Mouse (Mus musculus): ENCODE data around the gene Mpp3. TPM values are rescaled to one million over a fixed set of nuclear protein-coding genes. Genes with fewer than 3 reads are reported as not detected.

Mpp3 gene
- total RNA-seq, 2 experiments from 2014 or later = 5.3 to 17.3 TPM

DNA sequence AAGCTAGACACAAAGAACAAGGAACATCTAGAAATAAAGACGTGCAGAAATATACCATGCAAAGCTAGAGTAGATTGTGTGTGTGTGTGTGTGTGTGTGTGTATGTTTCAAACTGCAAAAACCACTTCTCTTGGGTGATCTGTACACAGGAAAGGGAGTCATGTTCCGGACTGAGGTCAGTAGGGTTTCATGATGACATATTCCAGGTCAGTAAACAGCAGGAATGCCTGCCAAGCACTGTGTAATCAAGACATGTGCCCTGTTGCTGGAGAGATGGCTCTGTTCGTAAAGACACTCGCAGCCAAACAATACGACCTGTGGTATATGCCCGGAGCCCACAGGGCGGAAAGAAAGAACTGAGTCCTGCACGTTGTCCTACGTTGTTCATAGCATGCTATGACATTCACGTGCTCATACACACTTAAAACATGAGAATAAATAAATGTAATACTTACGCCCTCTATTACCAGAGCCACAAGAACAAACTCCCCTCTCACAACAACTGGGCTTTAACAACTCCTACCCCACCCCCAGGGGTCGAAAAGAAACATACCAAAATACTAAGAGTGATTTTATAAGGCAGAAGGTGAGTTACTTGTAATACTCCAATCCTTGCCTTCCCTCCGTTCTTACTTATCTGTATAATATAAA, 11.4 kb upstream of the Mpp3 start:
- DNase-seq = no peak

DNA sequence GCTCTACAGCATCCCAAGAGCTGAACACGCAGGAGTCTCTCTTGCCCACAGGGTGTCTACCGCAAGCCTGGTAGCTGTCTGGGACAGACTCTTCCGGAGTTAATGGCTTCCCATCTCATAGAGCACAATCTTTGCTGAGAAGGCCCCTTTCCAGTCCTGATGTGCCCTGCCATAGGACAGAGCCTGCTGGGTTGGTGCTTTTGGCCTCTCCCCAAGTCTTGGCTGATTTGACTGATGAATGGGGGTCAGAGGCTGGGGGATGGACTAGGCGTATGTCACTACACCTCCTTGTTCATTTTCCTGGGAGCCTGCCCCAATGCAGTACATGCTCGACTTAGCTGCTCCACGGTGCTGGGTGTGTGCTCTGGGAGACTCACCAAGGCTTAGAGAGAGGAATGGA, 9.5 kb upstream of the Mpp3 start:
- no peak for DNase-seq

DNA sequence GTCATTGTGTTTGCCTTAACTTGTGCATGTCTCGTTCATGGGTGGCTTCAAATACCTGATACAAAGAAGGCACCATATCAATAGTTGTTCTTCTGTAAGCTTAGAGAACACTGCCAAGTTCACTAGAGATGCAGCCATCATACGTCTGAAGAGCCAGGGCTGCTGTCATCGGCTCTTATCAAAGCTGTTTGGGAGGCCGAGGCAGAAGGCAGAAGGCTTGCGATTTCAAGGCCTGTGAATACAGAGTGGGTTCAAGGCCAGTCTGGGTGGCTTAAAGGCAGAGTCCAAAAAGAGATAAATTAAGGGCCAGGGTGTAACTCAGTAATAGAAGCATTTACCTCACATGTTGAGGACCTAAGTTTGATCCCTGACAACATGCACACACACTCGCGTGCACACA, 8.1 kb upstream of the Mpp3 start:
- no peak for DNase-seq

DNA sequence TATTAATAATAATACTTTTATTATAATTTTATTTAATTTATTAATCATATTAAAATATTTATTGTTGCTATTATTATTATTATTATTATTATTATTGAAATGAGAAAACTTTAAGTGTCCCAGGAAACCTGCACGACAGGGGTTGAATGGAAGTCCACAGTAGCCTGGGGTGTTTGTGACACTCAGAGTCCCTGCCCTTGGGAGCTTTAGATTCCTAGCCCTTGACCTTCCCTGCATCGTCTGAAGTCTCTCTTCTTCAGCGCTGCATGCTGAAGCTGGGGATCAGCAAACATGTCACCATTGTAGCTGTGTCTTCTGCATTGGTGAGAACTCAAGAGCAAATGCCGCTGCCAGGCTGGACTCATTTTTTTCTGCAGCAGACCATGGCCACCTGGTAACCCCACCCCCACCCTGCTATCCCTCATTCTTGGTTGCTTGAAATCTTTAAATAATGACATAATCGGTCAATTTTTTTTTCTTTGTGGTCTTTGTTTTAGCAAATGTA, 7.2 kb upstream of the Mpp3 start:
- DNase-seq = no peak

DNA sequence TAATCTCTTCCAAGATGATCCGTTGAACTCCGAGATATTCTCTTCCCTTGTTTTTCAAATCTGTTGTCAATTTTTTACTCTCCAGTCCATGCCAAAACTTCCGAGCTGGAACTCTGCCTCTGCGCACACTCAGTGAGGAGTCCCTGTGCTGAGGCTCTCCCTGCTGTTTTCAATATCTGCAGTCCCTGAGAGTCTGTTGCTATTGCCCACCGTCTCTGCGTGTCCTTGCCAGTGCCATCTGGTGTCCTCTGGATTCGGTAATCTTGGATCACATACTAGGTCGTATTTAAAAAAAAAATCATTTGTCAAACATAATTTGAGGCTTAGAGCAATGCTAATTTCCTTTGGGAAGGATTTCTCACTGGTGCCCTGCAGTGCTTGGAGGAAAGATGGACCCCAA, 6.6 kb upstream of the Mpp3 start:
- DNase-seq = no peak

DNA sequence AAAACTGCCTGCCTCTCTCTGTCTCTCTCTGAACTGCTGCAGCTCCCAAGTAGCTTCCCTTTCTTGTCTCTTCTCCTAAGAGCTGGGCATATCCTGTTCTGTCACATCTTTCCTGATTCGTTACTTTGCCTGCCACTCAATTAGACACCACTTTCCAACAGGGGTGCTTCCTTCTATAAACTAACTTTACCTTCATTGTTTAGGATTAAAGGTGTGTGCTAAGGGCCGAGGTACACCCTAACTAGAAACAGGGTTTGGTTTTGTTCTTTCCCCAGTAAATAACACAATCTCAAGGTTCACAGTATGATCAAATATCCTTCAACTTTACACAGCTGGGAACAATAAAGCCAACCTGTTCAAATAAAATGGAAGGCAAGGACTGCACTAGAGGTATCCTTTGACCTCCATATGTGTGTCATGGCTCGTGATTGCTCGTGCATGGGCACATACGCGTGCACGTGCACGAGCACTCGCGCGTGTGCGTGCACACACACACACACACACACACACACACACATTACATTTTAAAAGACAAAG, 4.9 kb upstream of the Mpp3 start:
- no peak for DNase-seq

DNA sequence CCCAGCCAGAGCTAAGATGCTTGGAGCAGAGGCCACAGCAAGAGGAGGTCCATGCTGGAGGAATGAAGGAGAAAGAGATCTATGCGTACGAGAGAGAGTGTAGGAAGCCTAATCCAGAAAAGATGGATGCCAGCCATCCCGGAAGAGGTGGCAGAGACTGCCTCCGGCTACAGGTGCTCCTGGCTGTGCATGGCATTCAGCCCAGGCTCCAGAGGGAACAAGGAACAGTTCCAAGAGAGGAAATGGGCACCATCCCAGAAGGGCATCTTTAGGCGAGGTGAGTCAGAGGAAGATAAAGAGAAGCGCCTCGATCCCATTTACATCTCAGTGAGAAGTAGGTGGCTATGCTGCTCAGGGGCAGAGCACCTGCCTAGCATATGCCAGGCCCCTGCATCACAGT, 2.9 kb upstream of the Mpp3 start:
- DNase-seq = no peak

DNA sequence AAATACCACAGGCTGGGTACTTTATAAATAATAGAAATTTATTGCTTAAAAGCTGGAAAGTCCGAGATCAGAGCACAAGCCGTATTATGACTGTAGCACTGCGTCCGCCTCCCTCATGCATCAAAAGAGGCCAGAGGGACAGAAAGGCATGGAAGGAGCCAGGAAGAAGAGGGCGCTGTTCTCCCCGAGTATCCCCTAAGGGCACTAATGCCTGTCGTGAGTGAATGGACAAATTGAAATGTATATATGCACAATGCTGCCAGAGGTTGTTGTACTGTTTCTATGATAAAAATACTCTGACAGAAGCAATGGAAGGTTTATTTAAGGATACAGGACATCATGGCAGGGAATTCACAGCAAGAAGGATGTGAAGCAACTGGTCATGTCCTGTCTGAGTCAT, 1.7 kb upstream of the Mpp3 start:
- no peak for DNase-seq

DNA sequence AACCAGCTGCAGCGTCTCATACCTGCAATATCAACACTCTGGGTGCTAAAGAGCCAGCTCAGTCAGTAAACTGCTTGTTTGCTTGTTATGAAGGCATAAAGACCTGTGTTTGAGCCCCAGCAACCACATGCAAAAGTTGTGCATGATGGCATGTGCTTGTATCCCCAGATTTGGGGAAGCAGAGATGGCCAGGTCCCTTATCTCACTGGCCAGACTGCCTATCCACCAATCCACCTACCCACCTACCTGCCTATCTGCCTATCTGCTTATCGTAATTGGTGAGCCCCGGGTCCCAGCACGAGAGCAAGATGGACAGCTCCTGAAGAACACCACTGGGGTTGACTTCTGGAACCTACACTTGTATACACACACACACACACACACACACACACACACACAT, 1.0 kb upstream of the Mpp3 start:
- no peak for DNase-seq

DNA sequence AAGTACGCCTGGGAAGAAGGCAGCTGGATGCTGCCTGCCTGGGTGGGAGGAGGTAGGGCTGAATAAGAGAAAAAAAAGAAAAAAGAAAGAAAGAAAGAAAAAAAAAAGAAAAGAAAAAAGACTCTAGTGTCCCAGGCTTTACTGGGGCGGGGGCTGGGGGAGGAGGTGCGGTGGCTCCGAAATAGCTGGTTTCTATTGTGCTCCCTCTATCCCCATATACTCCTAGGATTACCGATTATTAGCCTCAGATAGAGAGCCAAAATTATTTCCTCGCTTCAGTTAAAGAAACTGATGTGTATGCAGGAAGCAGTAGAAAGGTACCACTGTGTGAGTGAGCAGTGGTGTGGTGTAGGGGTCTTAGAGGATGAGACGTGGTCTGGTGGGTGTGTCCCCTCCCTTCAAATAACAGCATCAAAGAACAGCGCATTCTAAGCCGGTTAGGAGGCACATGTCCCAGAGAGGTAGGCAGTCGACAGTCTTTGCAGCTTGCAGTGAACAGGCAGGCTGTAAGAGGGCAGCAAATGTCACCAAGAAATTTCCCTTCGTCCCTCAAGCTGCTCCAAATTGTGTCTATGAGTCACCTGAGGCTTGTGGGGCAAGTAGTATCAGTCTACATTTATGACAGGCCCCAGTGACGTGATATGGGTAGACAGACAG, 772 bp downstream of the Mpp3 start:
- DNase-seq = no peak

DNA sequence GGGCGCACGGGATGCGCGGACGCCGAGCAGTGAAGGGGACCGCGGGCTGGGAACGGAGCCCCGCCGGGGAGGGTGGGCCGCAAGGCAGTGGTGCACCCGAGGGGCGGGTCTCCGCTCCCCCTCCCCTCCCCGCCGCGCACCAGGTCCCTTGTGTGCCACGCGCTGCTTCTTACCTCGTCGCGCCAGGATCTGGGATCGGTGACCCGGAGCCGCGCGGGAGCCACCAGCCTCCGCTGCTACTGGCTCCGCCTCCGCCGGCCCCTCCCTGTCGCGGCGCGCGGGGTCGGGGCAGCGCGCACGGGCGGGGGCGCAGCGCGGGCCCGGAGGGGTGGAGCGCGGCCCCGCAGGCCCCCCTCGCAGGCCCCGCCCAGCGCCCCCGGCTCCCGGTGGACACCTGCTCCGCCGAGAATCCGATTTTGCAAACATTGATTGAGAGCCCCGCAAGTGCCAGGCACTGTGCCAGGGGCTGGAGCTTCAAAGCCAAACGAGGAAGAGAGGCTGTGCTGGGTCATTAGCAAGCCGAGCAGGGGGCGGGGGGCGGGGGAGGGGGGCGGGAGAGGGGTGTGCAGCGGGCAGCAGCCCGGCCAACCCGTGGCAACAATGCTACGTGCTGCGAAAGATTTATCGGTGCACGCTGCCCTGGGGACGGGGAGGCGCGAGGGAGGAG, 1.4 kb downstream of the Mpp3 start:
- DNase-seq = peak; percentile 81 to 90

DNA sequence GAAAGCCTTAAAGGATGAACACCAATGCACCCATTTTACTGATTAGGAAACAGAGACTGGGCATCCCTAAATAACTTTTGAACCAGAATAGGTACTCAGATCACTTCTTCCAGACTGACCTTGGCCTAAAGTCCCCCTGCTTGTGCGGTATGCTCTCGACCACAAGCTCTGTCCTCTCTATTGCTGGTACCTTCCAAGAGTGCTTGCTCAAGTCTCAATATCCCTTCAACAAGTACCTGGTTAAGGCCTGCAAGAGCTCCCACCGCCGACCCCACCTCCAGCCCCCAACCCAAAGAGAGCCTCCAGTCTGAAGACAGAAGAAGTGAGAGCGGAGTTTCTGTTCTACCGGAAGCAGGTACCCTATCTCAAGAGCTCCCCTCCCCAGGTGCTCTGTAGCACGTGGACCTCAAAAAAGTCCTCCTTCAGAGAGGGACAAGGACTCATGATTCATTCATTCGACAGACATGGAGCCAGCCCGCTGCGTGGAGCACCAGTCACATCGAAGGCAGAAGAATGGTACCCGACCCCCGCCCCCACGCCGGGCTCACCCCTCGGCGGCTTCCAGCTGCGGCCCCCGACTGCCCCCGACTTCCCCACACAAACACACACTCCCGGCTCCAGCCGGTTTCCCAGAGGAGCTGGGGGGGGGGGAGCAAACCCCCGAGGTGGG, 2.1 kb downstream of the Mpp3 start:
- DNase-seq = peak; percentile 36 to 60

DNA sequence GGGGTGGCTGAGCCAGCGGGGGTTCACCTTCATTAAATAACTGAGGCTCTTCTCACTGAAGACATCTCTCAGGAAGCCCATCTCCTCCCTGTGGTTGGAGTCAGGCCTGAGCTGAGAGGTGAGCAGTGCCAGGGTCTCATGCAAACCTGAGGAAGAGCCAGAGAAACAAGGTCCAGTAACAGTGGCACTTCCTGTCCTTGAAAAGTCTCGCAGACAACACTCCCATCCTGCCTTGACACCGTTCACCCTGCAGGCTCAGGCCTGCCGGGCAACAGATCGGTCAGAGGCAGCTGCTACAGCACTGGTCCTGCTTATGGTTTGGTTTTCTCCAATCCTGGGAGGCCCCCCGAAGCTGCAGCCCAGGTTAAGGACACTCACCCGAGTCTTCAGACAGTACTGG, 2.9 kb downstream of the Mpp3 start:
- no peak for DNase-seq

DNA sequence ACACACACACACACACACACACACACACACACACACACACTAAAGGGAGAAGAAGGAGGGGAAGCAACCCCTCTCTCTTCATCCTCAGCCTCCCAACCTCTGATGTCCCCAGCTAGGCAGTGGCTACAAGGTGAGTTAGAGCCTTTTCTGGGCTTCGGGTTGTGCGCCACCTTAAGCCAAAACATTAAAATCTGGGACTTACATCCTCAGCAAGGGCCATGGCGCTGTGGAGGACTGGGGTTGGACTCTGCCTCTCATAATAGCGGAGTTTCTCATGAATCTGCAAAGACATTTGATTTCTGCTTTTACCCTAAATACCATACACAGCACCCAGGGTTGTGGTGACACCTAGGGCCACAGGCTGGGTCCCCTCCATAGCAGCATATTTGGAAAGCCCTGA, 3.4 kb downstream of the Mpp3 start:
- no peak for DNase-seq

DNA sequence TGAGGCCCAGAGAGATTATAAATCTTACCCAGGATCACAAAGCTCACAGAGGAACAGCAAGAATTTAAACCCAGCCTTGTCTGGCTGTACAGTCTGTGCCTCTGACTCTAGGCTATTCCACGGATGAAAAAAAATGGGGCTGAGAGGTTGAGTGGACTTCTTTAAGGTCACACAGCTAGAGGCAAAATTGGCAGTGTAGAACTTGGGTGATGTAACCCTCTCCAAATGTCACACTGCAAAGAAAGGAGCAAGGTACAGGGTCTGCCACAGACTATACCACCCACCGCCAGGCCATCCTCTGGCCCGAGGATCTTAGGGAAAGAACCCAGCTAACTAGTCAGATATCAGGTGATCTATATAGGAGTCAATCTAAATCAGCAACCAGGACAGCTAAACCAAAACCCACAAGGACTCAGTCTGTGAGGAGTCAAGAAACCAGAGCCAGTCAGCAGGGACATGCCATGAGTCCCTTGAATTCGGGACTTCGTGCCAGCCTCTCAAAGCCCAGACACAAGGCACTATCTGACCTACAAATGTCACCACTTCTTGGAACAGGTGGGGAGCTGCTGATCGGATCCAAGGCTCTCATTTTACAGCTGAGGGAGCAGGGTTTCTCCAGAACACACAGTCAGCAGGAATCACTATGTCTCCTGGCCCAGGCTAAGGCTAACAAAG, 4.0 kb downstream of the Mpp3 start:
- no peak for DNase-seq

DNA sequence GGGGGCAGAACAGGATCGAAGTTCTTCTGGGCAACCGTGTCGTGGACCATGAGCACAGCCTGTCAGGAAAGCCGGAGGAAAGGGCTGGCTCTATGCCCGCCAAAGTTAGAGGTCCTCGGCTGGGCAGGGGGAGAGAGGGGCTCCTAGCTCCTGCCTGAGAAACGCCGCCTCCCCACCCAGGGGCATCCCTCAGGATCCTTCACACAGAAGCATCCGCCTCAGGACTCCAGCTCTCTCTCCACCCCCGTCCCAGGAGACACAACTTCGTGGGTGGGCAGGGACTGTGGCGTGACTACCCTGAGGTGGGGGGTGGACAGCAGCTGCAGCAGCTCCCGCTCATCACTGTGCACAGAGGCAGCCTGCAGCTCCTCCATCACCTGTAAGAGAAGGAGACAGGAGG, 4.9 kb downstream of the Mpp3 start:
- DNase-seq = no peak

DNA sequence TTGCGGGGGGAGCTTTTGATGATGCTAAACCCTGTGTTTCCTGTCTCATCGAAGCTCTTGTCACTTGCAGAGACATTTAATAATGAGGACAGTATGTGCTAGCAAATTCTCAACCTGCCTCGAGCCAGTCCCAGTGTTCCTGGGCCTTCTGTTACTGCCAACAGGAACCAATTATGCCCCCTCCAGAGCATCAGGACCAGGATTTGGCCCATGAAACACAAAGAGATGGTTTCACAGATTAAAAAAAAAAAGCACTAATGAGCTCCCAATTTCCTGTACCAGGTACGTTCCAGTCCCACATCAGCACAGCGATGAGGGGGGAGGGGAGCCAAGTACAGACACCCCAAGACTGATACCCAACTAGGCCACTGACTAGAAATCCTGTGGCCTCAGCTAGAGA, 7.1 kb downstream of the Mpp3 start:
- DNase-seq = no peak

DNA sequence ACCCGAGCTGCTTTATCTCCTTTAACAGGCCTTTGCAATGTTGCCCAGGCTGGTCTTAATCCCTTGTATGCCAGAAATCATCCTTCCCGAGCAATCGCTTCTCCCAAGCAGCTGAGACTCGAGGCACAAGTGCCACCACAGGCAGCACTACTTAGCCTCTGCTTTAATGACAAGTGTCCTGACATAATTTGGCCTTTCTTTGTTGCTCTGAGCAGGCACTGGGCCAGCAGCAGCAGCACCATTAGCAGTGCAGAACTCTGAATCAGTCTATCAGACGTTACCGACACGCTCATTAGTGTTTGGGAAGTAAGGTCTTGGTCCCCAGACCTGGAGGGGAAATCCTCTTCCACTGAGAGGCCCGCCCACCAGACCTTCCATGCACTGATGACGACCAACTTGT, 8.5 kb downstream of the Mpp3 start:
- no peak for DNase-seq

DNA sequence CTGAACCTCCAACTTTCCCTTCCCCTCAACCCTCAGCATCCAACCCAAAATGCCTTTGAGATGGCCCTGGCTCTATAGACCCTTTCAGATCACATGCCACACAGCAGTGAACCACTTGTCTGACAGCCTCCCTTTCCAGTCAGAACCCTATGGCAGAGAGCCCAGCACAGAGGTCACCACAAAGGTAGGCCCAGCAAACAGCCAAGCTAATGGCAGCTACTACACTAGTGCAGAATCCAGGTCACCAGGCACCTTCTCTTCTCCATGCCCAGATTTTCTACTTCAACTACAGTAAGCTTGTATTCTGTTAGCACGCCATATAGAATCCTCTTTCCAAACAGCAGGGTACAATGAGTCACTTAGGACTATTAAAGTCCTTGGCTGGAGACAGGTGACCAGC, 12.1 kb downstream of the Mpp3 start:
- DNase-seq = no peak

DNA sequence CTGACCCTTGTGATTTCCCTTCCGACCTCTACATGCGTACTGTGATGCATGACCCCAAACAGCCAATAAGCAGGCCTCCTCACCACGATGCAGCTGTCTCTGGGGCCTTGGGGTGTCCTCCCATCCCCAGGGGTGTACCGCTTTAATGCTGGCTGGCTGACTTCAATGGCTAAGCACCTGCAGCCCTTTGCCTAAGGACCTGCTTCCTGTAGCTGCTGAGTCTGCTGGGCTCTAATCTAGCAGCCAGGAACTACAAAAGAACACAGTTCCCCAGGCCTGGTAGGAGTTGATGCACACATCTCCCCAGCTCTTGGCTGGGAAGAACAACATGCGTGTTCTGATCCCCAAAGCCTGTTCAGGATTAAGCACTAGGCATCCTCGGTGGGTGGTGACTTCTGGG, 12.8 kb downstream of the Mpp3 start:
- no peak for DNase-seq

DNA sequence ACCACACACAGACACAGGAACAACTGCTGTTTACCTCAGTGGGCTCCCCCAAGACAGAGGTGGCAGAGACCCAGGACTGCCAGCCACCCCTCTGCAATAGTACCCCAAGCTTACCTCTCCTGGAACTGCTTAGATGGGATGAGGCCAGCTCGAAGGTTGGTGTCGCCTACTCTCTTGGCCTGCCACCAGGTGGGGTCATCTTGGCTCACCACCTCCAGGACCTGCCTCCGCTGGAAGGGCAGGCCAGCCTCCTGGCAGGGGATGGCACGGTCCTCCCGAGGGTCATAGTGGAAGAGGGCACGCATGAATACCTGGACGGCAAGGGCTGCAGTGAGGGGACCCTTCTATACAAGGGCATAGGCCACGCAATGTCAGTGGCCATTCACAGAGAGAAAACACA, 15.1 kb downstream of the Mpp3 start:
- no peak for DNase-seq

DNA sequence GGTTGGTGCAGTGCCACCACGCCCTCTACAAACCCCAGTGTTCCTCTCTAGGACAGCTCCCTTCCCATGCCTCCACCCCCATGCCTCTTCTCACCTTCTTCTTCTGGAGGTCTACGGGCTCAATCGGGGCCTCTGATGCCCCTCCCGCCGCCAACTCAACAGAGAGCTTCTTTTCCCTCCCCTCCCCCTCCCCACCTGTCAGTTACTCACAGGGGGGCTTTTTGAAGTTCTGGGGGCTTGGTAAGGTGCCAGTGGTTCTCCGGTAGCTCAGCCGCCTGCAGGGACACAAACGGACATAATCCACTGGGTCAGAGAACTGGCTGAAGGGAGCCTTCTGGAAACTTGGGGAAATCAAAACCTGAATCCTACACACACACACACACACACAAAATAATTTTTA, 16.8 kb downstream of the Mpp3 start:
- no peak for DNase-seq

Data from adrenal gland, postnatal 36 days (tissue).